Mouse (Mus musculus) midbrain, postnatal 0 days (tissue): Measurements from ENCODE around the gene Agbl1. TPM values are rescaled to one million over a fixed set of nuclear protein-coding genes. Genes with fewer than 3 reads are reported as not detected.
"Not testable (repeated sequence)": the region's sequence is repeated elsewhere in the genome, so short reads cannot be mapped to it uniquely, and the experiment has no call there.

Source experiments
- ATAC-seq: fragments of 200-750 bp; cut with Nextera tagmentation; 2 replicates; pipeline ENCODE4 v1.8.0; 2017; ENCODE audit warnings: moderate number of reproducible peaks, mild to moderate bottlenecking, moderate TSS enrichment, moderate library complexity; ENCODE audit not compliant: low FRiP score
- DNase-seq: peaks from one replicate; pipeline ENCODE4 v3.0.0-alpha.2; 2015; ENCODE audit warnings: low spot score
- H3K27ac ChIP-seq: fragments of 300-500 bp; sonication (generic); 2 replicates; pipeline ENCODE4 v1.5.1; 2014; ENCODE audit warnings: low read depth, mild to moderate bottlenecking, low read length, mixed read lengths
- H3K27me3 ChIP-seq: fragments of 300-500 bp; sonication (generic); 2 replicates; pipeline ENCODE4 v1.6.1; 2014; ENCODE audit warnings: low read length, control low read depth, mixed read lengths; ENCODE audit not compliant: insufficient read depth
- H3K36me3 ChIP-seq: fragments of 300-500 bp; sonication (generic); 2 replicates; pipeline ENCODE4 v1.6.1; 2014; ENCODE audit warnings: low read length, control low read depth, mixed read lengths; ENCODE audit not compliant: insufficient read depth
- H3K4me1 ChIP-seq: fragments of 300-500 bp; sonication (generic); 2 replicates; pipeline ENCODE4 v1.6.1; 2014; ENCODE audit warnings: mild to moderate bottlenecking, control low read depth, antibody characterized with exemption, low read length, mixed read lengths; ENCODE audit not compliant: insufficient read depth
- H3K4me2 ChIP-seq: fragments of 300-500 bp; sonication (generic); 2 replicates; pipeline ENCODE4 v1.6.1; 2014; ENCODE audit warnings: low read depth, mild to moderate bottlenecking, low read length, mixed read lengths; ENCODE audit not compliant: poor library complexity, severe bottlenecking
- H3K4me3 ChIP-seq: fragments of 300-500 bp; sonication (generic); 2 replicates; pipeline ENCODE4 v1.5.1; 2014; ENCODE audit warnings: low read depth, mild to moderate bottlenecking, low read length, moderate library complexity
- H3K9ac ChIP-seq: fragments of 300-500 bp; sonication (generic); replicated peaks from 2 replicates; pipeline ENCODE4 v1.6.1; 2014; ENCODE audit warnings: mild to moderate bottlenecking, low read length, moderate library complexity, mixed read lengths; ENCODE audit not compliant: poor library complexity, severe bottlenecking
- H3K9me3 ChIP-seq: fragments of 300-500 bp; sonication (generic); 2 replicates; pipeline ENCODE4 v1.6.1; 2016; ENCODE audit warnings: low read length, control low read depth
- CTCF ChIP-seq: IDR thresholded peaks from 2 replicates; pipeline ENCODE4 v1.5.1; 2016; ENCODE audit warnings: antibody characterized with exemption, mild to moderate bottlenecking
- WGBS: fragments of 180-500 bp; shearing (Covaris S2); extraction: QIAGEN DNeasy Blood & Tissue Kit; methylation state at CpG from one replicate; pipeline ENCODE4 v1.1.7; 2014; 5-methylcytosine and 5-hydroxymethylcytosine counted together
- polyA plus RNA-seq: library from polyadenylated mRNA; unstranded; fragments of >200 nt; fragmentation: Nextera tagmentation; extraction: Ambion mirVana; gene quantifications from 2 replicates; pipeline ENCODE4 v1.2.1, GENCODE M21; 2015
- total RNA-seq: library from RNA; depleted of rRNA; stranded (reverse); fragments of >200 nt; gene quantifications from 2 replicates; pipeline ENCODE4 v1.2.3, GENCODE M21; 2014

Gene Agbl1
- total and polyA plus RNA-seq, 2 experiments from 2014 or later: 0.05 to 0.55 TPM

- H3K9me3 ChIP-seq: no peaks in the 10 kb centered on the region
- no peak overlapping the region for H3K27ac ChIP-seq
- no peaks in the 10 kb centered on the region for H3K36me3 ChIP-seq
- no peak for ATAC-seq
- no peaks in the 10 kb centered on the region for H3K4me1 ChIP-seq
- no peak for DNase-seq
- no peak overlapping the region for H3K4me2 ChIP-seq
- no peak overlapping the region for H3K4me3 ChIP-seq
- no peaks in the 10 kb centered on the region for H3K27me3 ChIP-seq
- H3K9ac ChIP-seq: no peak overlapping the region
- TF ChIP-seq CTCF: no peak
These were observed 399.8 kb downstream of the Agbl1 start for GRCm38 (mm10) chr7:76629528-76629927.

- no peak for DNase-seq
- WGBS: 85% methylated on average over 4 of the region's 4 CpGs
- TF ChIP-seq CTCF: no peak
- H3K9me3 ChIP-seq: no peaks in the 10 kb centered on the region
- no peak overlapping the region for H3K27ac ChIP-seq
- H3K4me3 ChIP-seq: no peak overlapping the region
- H3K4me2 ChIP-seq: no peak overlapping the region
- no peak overlapping the region for H3K9ac ChIP-seq
- no peak for ATAC-seq
- H3K27me3 ChIP-seq: no peaks in the 10 kb centered on the region
- H3K36me3 ChIP-seq: no peaks in the 10 kb centered on the region
- H3K4me1 ChIP-seq: no peaks in the 10 kb centered on the region
These were observed 421.3 kb downstream of the Agbl1 start for GRCm38 (mm10) chr7:76650984-76651383.

- Histone ChIP-seq H3K9me3 (no peaks in the 10 kb centered on the region), H3K4me2 (no peak overlapping the region), H3K36me3 (no peaks in the 10 kb centered on the region), H3K27me3 (no peaks in the 10 kb centered on the region), H3K27ac (no peak overlapping the region), H3K9ac (no peak overlapping the region), H3K4me1 (no peaks in the 10 kb centered on the region), H3K4me3 (no peak overlapping the region)
- DNase-seq (no peak), ATAC-seq (no peak)
- 88% methylated on average over 5 of the region's 5 CpGs for WGBS
- no peak for TF ChIP-seq CTCF
These were observed 431.4 kb downstream of the Agbl1 start for GRCm38 (mm10) chr7:76661072-76661471.

GRCm38 (mm10) chr7:76674856-76675255 lies 445.2 kb downstream of the Agbl1 start:
- WGBS: 60% methylated on average over 3 of the region's 3 CpGs

GRCm38 (mm10) chr7:76701224-76701623 lies 471.5 kb downstream of the Agbl1 start:
- Histone ChIP-seq H3K4me1 (no peaks in the 10 kb centered on the region), H3K4me3 (no peak overlapping the region), H3K9ac (no peak overlapping the region), H3K36me3 (no peaks in the 10 kb centered on the region), H3K9me3 (no peaks in the 10 kb centered on the region), H3K27me3 (no peaks in the 10 kb centered on the region), H3K27ac (no peak overlapping the region), H3K4me2 (no peak overlapping the region)
- TF ChIP-seq CTCF: no peak
- DNase-seq: no peak
- whole genome bisulfite sequencing: 84% methylated on average over 1 of the region's 1 CpGs
- ATAC-seq: no peak

More at GRCm38 (mm10) chr7:76674856-76675255, 445.2 kb downstream of the Agbl1 start:
- Histone ChIP-seq H3K4me3 (no peak overlapping the region), H3K4me2 (no peak overlapping the region), H3K36me3 (no peaks in the 10 kb centered on the region), H3K27me3 (no peaks in the 10 kb centered on the region), H3K4me1 (no peaks in the 10 kb centered on the region), H3K27ac (no peak overlapping the region), H3K9ac (no peak overlapping the region), H3K9me3 (no peaks in the 10 kb centered on the region)
- ATAC-seq: no peak
- no peak for DNase-seq
- no peak for TF ChIP-seq CTCF

GRCm38 (mm10) chr7:76732220-76732619 lies 502.5 kb downstream of the Agbl1 start:
- ATAC-seq, H3K27ac ChIP-seq, H3K9ac ChIP-seq, H3K4me3 ChIP-seq, H3K9me3 ChIP-seq, H3K27me3 ChIP-seq, H3K4me1 ChIP-seq, DNase-seq, H3K4me2 ChIP-seq, H3K36me3 ChIP-seq: not testable (repeated sequence)
- 95% methylated on average over 7 of the region's 7 CpGs for WGBS
